Mouse (Mus musculus) G1E (cell line): Measurements from ENCODE around the gene Srrm4.

Experiments
- CTCF ChIP-seq: IDR thresholded peaks from 2 replicates; pipeline ENCODE4 v1.5.1; 2012; ENCODE audit warnings: low read depth, low read length, inconsistent platforms, mixed read lengths
- TAL1 ChIP-seq: conservative IDR thresholded peaks from 2 replicates; pipeline ENCODE4 v1.6.1; 2012; ENCODE audit warnings: low read depth, low read length, inconsistent platforms, mixed read lengths

DNA sequence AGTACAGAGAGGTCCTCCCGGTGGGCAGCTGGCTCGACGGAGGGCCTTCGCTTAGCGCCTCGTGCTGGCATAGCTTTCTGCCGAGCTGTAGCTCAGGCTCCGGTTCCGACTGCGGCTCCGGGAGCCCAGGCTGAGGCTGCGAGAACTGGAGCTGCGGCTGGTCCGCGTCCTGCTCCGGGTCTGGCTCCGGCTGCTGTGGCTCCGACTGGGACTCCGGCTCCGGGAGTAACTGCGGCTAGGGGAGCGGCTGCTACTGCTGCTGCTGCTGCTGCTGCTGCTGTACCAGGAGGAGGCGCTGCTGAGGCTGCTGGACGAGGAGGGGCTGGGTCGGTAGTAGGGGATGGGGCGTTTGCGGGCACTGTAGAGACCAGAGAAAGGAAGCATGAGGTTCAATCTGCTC lies 147.1 kb downstream of the Srrm4 start:
- TF ChIP-seq CTCF (no peak), TAL1 (no peak)
